Mouse (Mus musculus): Measurements from ENCODE around the gene Slc29a1. TPM values are rescaled to one million over a fixed set of nuclear protein-coding genes. Genes with fewer than 3 reads are reported as not detected.

Gene Slc29a1
- polyA plus RNA-seq, 1 experiment from 2014 or later = 96.5 TPM

DNA sequence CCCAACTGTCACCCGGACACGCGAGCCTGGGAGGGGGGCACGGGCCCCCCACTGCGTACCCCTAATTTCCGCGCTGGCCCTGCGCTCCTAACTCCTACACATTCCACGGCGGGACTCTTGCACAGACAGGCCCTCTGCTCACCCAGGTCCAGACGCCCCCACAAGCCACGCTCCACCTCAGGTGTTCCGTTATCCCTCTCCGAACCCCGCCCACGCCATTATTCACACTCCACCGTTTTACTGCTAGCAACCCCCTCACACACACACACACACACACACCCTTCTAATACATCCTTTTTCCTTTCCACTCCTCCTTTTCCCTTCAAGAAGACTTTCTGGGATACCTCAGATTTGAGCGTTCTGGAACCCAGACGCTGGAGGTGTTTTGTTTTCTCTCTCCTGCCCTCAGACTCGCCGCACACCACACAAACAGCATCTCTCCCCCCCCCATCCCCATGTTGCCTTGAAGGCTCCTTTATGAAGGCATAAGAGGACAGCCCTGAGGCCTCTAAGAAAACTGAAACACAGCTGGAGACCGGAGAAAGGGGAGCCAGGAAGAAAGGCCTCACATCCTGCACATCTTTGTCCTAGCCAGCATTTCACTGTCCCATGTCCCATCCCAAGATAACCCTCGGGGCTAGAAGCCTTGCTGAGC lies 3.5 kb downstream of the Slc29a1 start:
- peak overlapping the region; percentile 60 for H3K4me3 ChIP-seq (ENCODE audit: low read depth, low read length)
- no peak overlapping the region for H3K27ac ChIP-seq (replicated peaks; ENCODE audit: low read depth, low read length)
- no peaks in the 10 kb centered on the region for H3K36me3 ChIP-seq (ENCODE audit: control insufficient read depth, insufficient read depth, low read length)
- ATAC-seq (ENCODE audit: low read depth) (peak; percentile 9; the same call in 1 of the 2 replicates), DNase-seq (ENCODE audit: low spot score) (no peak)
- no peaks in the 10 kb centered on the region for H3K9me3 ChIP-seq (ENCODE audit: control insufficient read depth, low read length)
- H3K4me2 ChIP-seq (ENCODE audit: low read depth, low read length) = peak overlapping the region; percentile 99
- peaks cover 51% of the 10 kb centered on the region for H3K4me1 ChIP-seq (ENCODE audit: control insufficient read depth, insufficient read depth, low read length)
- whole genome bisulfite sequencing = 14% methylated on average over 15 of the region's 23 CpGs
- H3K9ac ChIP-seq (ENCODE audit: low read depth, low read length) = peak overlapping the region; percentile 75
- H3K27me3 ChIP-seq (replicated peaks; ENCODE audit: control insufficient read depth, insufficient read depth, low read length) = peaks cover 16% of the 10 kb centered on the region

DNA sequence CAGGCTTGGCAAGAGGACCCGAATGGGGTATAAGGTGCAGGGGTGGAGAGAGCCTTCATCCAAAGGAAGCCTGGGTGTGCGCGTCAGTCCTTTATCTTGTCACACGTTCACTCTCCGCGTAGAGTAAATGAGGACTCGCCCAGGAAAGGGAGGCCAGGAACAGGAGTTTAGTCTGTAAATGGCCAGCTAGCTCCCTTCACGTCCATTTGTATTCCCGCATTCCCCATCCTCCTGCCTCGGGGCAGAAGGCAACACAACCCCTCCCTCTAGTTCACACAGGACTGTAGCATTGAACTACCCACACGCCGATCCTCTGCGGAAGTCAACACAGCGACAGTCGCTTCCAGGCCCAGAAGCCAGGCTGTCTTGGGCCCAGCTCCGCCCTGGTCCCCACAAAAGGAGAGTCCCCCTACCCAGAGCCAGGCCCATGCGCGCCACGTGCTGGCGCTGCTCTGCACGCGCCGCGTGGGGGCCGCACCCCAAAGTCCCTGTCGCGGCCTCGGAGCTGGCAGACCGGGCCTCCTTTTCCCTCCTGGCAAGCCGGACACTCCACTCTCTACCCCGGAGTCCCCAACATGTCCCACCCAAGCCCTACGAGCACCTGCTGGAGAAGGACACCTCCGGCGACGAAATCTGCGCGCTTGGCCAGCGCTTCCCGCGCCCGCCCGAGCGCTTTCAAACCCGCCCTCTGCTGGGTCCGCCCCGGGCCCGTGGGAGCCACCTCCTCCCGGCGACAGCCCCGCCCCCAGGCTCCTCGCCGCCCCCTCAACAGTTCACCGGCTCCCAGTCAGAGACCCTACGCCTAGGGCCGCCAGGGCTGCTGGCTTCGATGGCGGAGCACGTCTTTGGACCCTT lies 4.3 kb downstream of the Slc29a1 start:
- H3K27ac ChIP-seq (replicated peaks; ENCODE audit: low read depth, low read length) = no peak overlapping the region
- no peaks in the 10 kb centered on the region for H3K9me3 ChIP-seq (ENCODE audit: control insufficient read depth, low read length)
- no peaks in the 10 kb centered on the region for H3K36me3 ChIP-seq (ENCODE audit: control insufficient read depth, insufficient read depth, low read length)
- H3K27me3 ChIP-seq (replicated peaks; ENCODE audit: control insufficient read depth, insufficient read depth, low read length) = peaks cover 8% of the 10 kb centered on the region
- peaks cover 48% of the 10 kb centered on the region for H3K4me1 ChIP-seq (ENCODE audit: control insufficient read depth, insufficient read depth, low read length)
- H3K4me2 ChIP-seq (ENCODE audit: low read depth, low read length) = peak overlapping the region; percentile 99
- 2% methylated on average over 41 of the region's 58 CpGs for WGBS
- peak overlapping the region; percentile 75 for H3K9ac ChIP-seq (ENCODE audit: low read depth, low read length)
- peak; percentile 75 for ATAC-seq (ENCODE audit: low read depth)
- H3K4me3 ChIP-seq (ENCODE audit: low read depth, low read length) = peak overlapping the region; percentile 60
- peak; percentile 77 for DNase-seq (ENCODE audit: low spot score)

DNA sequence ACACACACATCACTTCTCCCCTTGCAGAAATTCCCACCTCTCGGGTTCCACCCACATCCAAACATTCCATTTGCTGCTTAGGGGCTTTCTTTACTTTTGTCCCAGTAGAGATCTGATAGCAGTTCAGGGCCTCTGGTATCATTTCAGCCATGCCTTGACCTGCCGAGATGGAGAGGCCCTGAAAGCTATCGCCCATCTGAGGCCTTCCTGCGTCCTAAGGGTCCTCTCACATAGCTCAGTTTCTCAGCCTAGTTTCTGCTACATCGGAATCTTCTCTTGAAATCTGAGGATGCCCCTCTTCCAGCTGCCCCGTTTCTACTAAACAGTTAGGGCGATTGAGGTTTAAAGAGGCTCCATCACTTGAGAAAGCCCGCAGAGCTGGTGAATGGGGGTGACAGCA lies 5.2 kb downstream of the Slc29a1 start:
- no peak for ATAC-seq (ENCODE audit: low read depth)
- Histone ChIP-seq H3K27ac (replicated peaks; ENCODE audit: low read depth, low read length) (no peak overlapping the region), H3K9ac (ENCODE audit: low read depth, low read length) (peak overlapping the region; percentile 75; the same call in 1 of the 2 replicates), H3K4me1 (ENCODE audit: control insufficient read depth, insufficient read depth, low read length) (peaks cover 40% of the 10 kb centered on the region), H3K36me3 (ENCODE audit: control insufficient read depth, insufficient read depth, low read length) (no peaks in the 10 kb centered on the region; the same call in 1 of the 2 replicates), H3K4me2 (ENCODE audit: low read depth, low read length) (peak overlapping the region; percentile 99), H3K4me3 (ENCODE audit: low read depth, low read length) (peak overlapping the region; percentile 60), H3K9me3 (ENCODE audit: control insufficient read depth, low read length) (no peaks in the 10 kb centered on the region), H3K27me3 (replicated peaks; ENCODE audit: control insufficient read depth, insufficient read depth, low read length) (0 out of 2 replicates have a peak, but pooled peaks cover 4% of the 10 kb centered on the region)
- WGBS = 33% methylated on average over 8 of the region's 8 CpGs
- DNase-seq (ENCODE audit: low spot score) = no peak

DNA sequence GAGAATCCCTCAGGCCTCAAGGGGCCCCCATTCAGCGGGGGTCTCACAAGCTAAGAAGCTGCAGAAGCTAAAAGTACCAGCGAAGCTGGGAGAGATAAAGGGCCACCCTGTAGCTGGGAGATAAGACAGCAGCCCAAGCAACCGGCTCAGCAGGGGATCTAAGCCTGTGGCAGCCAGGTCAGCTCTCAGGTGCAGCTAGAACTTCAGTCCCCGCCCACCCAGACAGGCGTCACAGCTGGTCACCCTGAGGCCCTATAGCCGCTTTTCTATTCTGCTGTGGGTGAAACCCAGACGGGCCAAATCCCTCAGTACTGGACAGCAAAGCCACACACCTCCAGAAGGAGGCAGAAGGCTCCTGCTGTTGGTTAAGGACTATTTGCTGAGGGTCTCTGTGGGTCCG lies 5.9 kb downstream of the Slc29a1 start:
- H3K27me3 ChIP-seq (replicated peaks; ENCODE audit: control insufficient read depth, insufficient read depth, low read length) = 0 out of 2 replicates have a peak, but pooled peaks cover 4% of the 10 kb centered on the region
- 36% methylated on average over 5 of the region's 8 CpGs for WGBS
- H3K4me2 ChIP-seq (ENCODE audit: low read depth, low read length) = peak overlapping the region; percentile 99
- peak overlapping the region; percentile 60; the same call in 1 of the 2 replicates for H3K4me3 ChIP-seq (ENCODE audit: low read depth, low read length)
- no peak for ATAC-seq (ENCODE audit: low read depth)
- no peak overlapping the region; the same call in 1 of the 2 replicates for H3K9ac ChIP-seq (ENCODE audit: low read depth, low read length)
- no peak overlapping the region for H3K27ac ChIP-seq (replicated peaks; ENCODE audit: low read depth, low read length)
- DNase-seq (ENCODE audit: low spot score) = no peak
- H3K36me3 ChIP-seq (ENCODE audit: control insufficient read depth, insufficient read depth, low read length) = no peaks in the 10 kb centered on the region; the same call in 1 of the 2 replicates
- peaks cover 39% of the 10 kb centered on the region for H3K4me1 ChIP-seq (ENCODE audit: control insufficient read depth, insufficient read depth, low read length)
- no peaks in the 10 kb centered on the region for H3K9me3 ChIP-seq (ENCODE audit: control insufficient read depth, low read length)

DNA sequence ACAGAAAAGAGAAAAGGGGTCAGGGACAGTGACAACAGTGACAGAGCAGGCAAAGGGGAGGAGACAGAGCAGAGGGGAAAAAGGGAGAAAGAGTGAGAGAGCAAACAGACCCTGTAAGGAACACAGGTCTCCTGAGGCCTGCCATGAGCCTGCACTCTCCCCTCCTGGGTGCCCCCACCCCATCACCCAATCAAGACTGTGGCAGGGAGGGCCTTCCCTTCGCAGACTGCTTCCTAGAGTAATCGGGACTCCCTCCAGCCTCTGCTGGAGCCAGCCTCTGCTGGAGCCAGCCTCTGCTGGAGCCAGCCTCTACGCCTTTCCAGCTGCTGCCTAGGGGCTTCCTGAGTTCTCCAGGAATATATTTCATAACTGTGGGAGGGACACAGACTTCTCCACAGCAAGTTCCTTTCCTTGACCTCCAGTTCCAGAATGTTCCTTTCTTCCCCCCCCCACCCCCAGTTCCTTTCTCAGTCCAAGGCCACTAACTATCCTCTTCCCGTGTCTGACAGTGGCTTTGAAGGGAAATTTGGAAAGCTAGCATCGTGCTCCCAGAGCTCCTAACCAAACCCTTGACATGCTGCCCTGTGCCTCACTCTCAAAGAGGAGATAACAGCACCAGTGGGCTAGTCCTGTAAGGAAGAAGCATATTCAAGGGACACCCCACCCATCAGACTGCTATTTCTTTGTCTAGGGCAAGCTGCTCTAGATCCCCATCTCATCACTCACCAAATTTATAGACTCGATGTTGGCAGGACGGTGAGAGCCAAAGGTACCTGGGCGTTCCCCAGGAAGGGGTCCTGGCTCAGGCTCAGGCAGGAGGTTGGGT lies 6.6 kb downstream of the Slc29a1 start:
- H3K9ac ChIP-seq (ENCODE audit: low read depth, low read length) = peak overlapping the region; percentile 9; the same call in 1 of the 2 replicates
- 0 out of 2 replicates have a peak, but pooled peaks cover 4% of the 10 kb centered on the region for H3K27me3 ChIP-seq (replicated peaks; ENCODE audit: control insufficient read depth, insufficient read depth, low read length)
- no peaks in the 10 kb centered on the region; the same call in 1 of the 2 replicates for H3K36me3 ChIP-seq (ENCODE audit: control insufficient read depth, insufficient read depth, low read length)
- 39% methylated on average over 7 of the region's 8 CpGs for WGBS
- no peak overlapping the region for H3K27ac ChIP-seq (replicated peaks; ENCODE audit: low read depth, low read length)
- DNase-seq (ENCODE audit: low spot score) = no peak
- H3K9me3 ChIP-seq (ENCODE audit: control insufficient read depth, low read length) = no peaks in the 10 kb centered on the region
- peak overlapping the region; percentile 99 for H3K4me2 ChIP-seq (ENCODE audit: low read depth, low read length)
- no peak overlapping the region for H3K4me3 ChIP-seq (ENCODE audit: low read depth, low read length)
- ATAC-seq (ENCODE audit: low read depth) = no peak
- peaks cover 39% of the 10 kb centered on the region for H3K4me1 ChIP-seq (ENCODE audit: control insufficient read depth, insufficient read depth, low read length)

DNA sequence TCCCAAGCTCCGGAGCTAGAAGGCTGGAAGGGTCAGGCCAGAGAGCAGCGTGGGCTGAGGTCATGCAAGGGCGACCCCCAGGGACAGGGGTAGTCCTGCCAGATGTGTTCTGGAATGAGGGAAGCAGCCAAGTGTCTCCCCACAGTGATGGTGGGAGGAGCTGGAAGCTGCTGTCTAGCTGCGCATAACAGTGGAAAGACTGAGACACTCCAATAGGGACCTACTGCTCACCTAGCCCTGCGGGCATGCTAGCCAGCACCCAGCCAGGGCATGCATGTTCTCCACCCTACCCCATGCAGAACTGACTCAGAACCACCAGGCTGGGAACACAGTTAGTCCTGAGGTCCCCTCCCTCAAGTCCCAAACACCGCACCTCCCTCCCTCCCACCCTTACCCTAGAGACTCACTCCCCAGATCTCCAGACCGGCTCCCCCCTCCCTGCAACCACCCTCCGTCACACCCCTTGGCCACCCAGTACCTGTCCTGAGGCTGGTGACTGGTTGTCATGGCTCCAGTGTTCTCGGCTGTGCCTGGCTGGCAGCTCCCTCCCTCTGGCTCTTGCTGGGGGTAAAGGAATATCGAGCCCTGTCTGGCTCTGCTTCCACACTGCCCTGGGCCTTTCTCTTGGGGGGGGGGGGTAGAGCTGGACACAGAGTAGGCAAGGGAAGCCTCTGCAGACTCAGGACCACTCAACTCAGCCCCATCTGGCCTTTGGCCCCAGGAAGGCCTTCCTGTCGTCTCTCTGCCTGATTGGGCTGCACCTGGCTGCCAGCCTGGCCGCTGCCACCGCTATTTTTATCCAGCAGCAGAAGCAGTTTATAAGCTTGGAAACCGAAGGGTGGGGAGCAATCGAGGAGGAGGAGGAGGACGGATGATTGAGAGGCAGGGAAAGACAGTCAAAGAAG lies 7.5 kb downstream of the Slc29a1 start:
- no peak overlapping the region for H3K4me3 ChIP-seq (ENCODE audit: low read depth, low read length)
- peaks cover 4% of the 10 kb centered on the region for H3K36me3 ChIP-seq (ENCODE audit: control insufficient read depth, insufficient read depth, low read length)
- ATAC-seq (ENCODE audit: low read depth) (no peak), DNase-seq (ENCODE audit: low spot score) (no peak)
- H3K4me2 ChIP-seq (ENCODE audit: low read depth, low read length) = peak overlapping the region; percentile 99
- no peaks in the 10 kb centered on the region for H3K9me3 ChIP-seq (ENCODE audit: control insufficient read depth, low read length)
- no peak overlapping the region for H3K27ac ChIP-seq (replicated peaks; ENCODE audit: low read depth, low read length)
- WGBS = 39% methylated on average over 16 of the region's 16 CpGs
- peaks cover 37% of the 10 kb centered on the region for H3K4me1 ChIP-seq (ENCODE audit: control insufficient read depth, insufficient read depth, low read length)
- H3K27me3 ChIP-seq (replicated peaks; ENCODE audit: control insufficient read depth, insufficient read depth, low read length) = 0 out of 2 replicates have a peak, but pooled peaks cover 4% of the 10 kb centered on the region
- peak overlapping the region; percentile 9; the same call in 1 of the 2 replicates for H3K9ac ChIP-seq (ENCODE audit: low read depth, low read length)

DNA sequence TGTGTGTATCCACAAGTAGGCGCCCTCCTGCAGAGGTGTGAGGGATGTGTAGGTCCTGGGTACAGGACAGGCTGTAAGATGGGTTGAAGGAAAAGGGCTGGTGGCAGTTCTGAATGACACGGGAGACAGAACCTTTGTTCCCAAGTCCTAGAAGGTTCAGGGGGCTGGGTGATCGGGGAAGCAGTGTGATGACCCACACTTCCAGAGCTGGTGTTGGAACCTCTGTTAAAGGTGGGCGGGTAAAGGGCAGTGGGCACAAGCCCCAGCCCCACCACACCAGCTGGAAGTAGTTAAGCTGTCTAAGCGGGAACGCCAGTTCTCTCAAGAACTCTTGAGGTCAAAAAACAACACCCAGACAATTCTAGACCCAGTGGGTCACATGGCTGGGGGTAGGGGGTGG lies 9.0 kb downstream of the Slc29a1 start:
- DNase-seq (ENCODE audit: low spot score) (no peak), ATAC-seq (ENCODE audit: low read depth) (no peak)
- Histone ChIP-seq H3K9me3 (ENCODE audit: control insufficient read depth, low read length) (no peaks in the 10 kb centered on the region), H3K27ac (replicated peaks; ENCODE audit: low read depth, low read length) (no peak overlapping the region), H3K36me3 (ENCODE audit: control insufficient read depth, insufficient read depth, low read length) (peaks cover 12% of the 10 kb centered on the region), H3K27me3 (replicated peaks; ENCODE audit: control insufficient read depth, insufficient read depth, low read length) (0 out of 2 replicates have a peak, but pooled peaks cover 4% of the 10 kb centered on the region), H3K4me1 (ENCODE audit: control insufficient read depth, insufficient read depth, low read length) (peaks cover 30% of the 10 kb centered on the region), H3K9ac (ENCODE audit: low read depth, low read length) (no peak overlapping the region), H3K4me3 (ENCODE audit: low read depth, low read length) (no peak overlapping the region), H3K4me2 (ENCODE audit: low read depth, low read length) (no peak overlapping the region)
- 67% methylated on average over 6 of the region's 6 CpGs for WGBS

Data from embryonic facial prominence, embryonic 14.5 days (tissue).